Comparison of ENCODE assay signal across 8 mouse cellular contexts in genomic region chr9:14614205-14614930, GRCm38 (mm10). TPM values are rescaled to one million over a fixed set of nuclear protein-coding genes. Genes with fewer than 3 reads are reported as not detected.
DNase-seq lines count a peak whose midpoint lies in the region; ATAC-seq and TF ChIP-seq lines count a peak whose summit lies in the region.

No protein-coding gene starts in this region.

- under 1% methylated on average over 50 of the region's 50 CpGs for WGBS in embryonic facial prominence, embryonic 13.5 days
- WGBS in limb, embryonic 11.5 days = under 1% methylated on average over 46 of the region's 50 CpGs
- under 1% methylated on average over 49 of the region's 50 CpGs for WGBS in midbrain, postnatal 0 days

- no peaks in the 10 kb centered on the region for H3K36me3 ChIP-seq in embryonic facial prominence, embryonic 13.5 days
- no peaks in the 10 kb centered on the region for H3K36me3 ChIP-seq in limb, embryonic 11.5 days (ENCODE audit: control insufficient read depth, insufficient read depth, low read length)
- H3K36me3 ChIP-seq in midbrain, postnatal 0 days (ENCODE audit: insufficient read depth, low read length) = no peaks in the 10 kb centered on the region

- peak; percentile 44; the same call in 1 of the 2 replicates for ATAC-seq in embryonic facial prominence, embryonic 13.5 days (ENCODE audit: insufficient number of reproducible peaks, insufficient read depth, low FRiP score, low TSS enrichment, low read depth)
- ATAC-seq in limb, embryonic 11.5 days (ENCODE audit: insufficient number of reproducible peaks, low FRiP score, low TSS enrichment, low read depth) = peak; percentile 78
- ATAC-seq in midbrain, postnatal 0 days (ENCODE audit: low FRiP score) = peak; percentile 70

- H3K9me3 ChIP-seq in embryonic facial prominence, embryonic 13.5 days = no peaks in the 10 kb centered on the region
- H3K9me3 ChIP-seq in limb, embryonic 11.5 days (ENCODE audit: control insufficient read depth, low read length) = no peaks in the 10 kb centered on the region
- H3K9me3 ChIP-seq in midbrain, postnatal 0 days (ENCODE audit: low read length) = no peaks in the 10 kb centered on the region

- H3K27me3 ChIP-seq in embryonic facial prominence, embryonic 13.5 days = no peaks in the 10 kb centered on the region
- H3K27me3 ChIP-seq in limb, embryonic 11.5 days (ENCODE audit: control insufficient read depth, insufficient read depth, low read length) = no peaks in the 10 kb centered on the region
- H3K27me3 ChIP-seq in midbrain, postnatal 0 days (ENCODE audit: insufficient read depth, low read length) = no peaks in the 10 kb centered on the region

- peak overlapping the region; percentile 91 for H3K4me3 ChIP-seq in embryonic facial prominence, embryonic 13.5 days
- H3K4me3 ChIP-seq in limb, embryonic 11.5 days (ENCODE audit: low read depth, low read length) = peak overlapping the region; percentile 94
- peak overlapping the region; percentile 83 for H3K4me3 ChIP-seq in midbrain, postnatal 0 days (ENCODE audit: low read depth, low read length)

- H3K4me1 ChIP-seq in embryonic facial prominence, embryonic 13.5 days = peaks cover 51% of the 10 kb centered on the region
- H3K4me1 ChIP-seq in limb, embryonic 11.5 days (ENCODE audit: control insufficient read depth, insufficient read depth, low read length) = peaks cover 15% of the 10 kb centered on the region
- peaks cover 16% of the 10 kb centered on the region for H3K4me1 ChIP-seq in midbrain, postnatal 0 days (ENCODE audit: insufficient read depth, low read length)

- H3K27ac ChIP-seq in embryonic facial prominence, embryonic 13.5 days = peak overlapping the region; percentile 97
- peak overlapping the region; percentile 81 for H3K27ac ChIP-seq in limb, embryonic 11.5 days (replicated peaks; ENCODE audit: low read depth, low read length)
- H3K27ac ChIP-seq in midbrain, postnatal 0 days (ENCODE audit: low read depth, low read length) = peak overlapping the region; percentile 68

- DNase-seq in cerebellum, adult 11 months = peak; percentile 18
- no peak for DNase-seq in cerebellum, adult 11-12 months
- peak; percentile 34 for DNase-seq in WW6 (ENCODE audit: low read depth, low spot score)
- peak; percentile 67 to 76 for DNase-seq in heart, postnatal 10 days
- DNase-seq in limb, embryonic 11.5 days (ENCODE audit: low spot score) = peak; percentile 75
- peak; percentile 25 for DNase-seq in midbrain, postnatal 0 days (ENCODE audit: low spot score)
- DNase-seq in urinary bladder, postnatal 25 days (ENCODE audit: low spot score) = peak; percentile 53

- no peak for TF ChIP-seq CTCF in midbrain, postnatal 0 days (IDR thresholded peaks at IDR 0.05)

- H3K4me2 ChIP-seq in embryonic facial prominence, embryonic 13.5 days = peak overlapping the region; percentile 75
- H3K4me2 ChIP-seq in limb, embryonic 11.5 days (ENCODE audit: low read depth, severe bottlenecking) = peak overlapping the region; percentile 74
- H3K4me2 ChIP-seq in midbrain, postnatal 0 days (ENCODE audit: low read depth, low read length, poor library complexity, severe bottlenecking) = peak overlapping the region; percentile 70

- intact Hi-C loops in heart, postnatal 10 days (cut with DNase I) = loop anchor here (5.0 kb wide), 1 partner anchor 92 kb away; no protein-coding TSS in a partner anchor

- peak overlapping the region; percentile 99 for H3K9ac ChIP-seq in embryonic facial prominence, embryonic 13.5 days
- peak overlapping the region; percentile 98 for H3K9ac ChIP-seq in limb, embryonic 11.5 days (ENCODE audit: low read length)
- H3K9ac ChIP-seq in midbrain, postnatal 0 days (replicated peaks; ENCODE audit: low read length, poor library complexity, severe bottlenecking) = peak overlapping the region; percentile 91

RNA-seq across cellular contexts. Expression of gene Amotl1, which starts 30.5 kb away (rescaled TPM):
- 35.4 and 35.5 TPM in 2 replicates for polyA plus RNA-seq in embryonic facial prominence, embryonic 13.5 days (2015; fragmentation: Nextera tagmentation; extraction: Ambion mirVana)
- total RNA-seq in heart, postnatal 10 days (2021) = 10 to 100 TPM; 62.2 to 65.4 TPM
- polyA plus RNA-seq in limb, embryonic 11.5 days (2014; fragmentation: Nextera tagmentation; extraction: Ambion mirVana) = 36.9 and 40.0 TPM in 2 replicates
- 26.2 and 30.8 TPM in 2 replicates for total RNA-seq in midbrain, postnatal 0 days (2014; rRNA removed)
- polyA plus RNA-seq in midbrain, postnatal 0 days (2015; fragmentation: Nextera tagmentation; extraction: Ambion mirVana) = 5.4 and 5.8 TPM in 2 replicates
